Mouse (Mus musculus): ENCODE measurements around the gene Rps13.

The Rps13 gene

DNA sequence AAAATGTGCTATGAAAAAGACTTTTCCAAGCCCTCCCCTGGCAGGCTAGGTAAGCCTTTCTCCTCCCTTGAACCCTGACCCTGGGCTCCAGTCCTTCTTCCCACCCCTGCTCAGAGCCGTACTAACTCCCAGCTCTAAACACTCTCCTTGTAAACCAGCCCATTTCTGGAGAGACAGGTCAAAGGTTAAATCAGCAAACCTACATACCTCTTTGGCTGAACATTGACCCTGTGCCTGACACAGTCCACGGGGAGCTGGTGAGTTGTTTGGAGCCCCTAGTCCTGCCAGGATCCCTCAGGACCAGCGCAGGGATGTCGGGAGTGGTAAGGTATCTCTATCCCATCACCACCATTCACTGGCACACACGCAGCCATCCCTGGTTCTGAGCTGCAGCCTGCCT lies 41.6 kb downstream of the Rps13 start:
- no peak for DNase-seq (ENCODE audit: low read depth, low spot score)

DNA sequence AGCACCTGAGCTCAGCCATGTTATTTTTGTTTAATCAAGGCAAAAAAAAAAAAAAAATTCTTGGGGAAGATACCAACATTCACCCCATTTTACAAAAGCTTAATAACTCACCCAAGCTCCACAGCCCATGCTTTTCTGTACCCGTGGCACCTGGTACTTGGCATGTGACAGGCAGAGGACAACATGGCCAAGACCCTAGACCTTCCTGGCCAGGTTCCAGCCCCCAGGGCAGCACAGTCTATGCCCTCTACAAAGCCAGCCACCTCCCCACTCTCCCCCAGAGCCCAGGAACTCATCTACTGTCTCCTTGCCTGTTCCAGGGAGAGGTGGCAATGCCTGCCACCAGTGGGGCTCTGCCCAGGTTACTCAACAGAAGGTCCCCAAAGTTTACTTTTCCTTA lies 43.4 kb downstream of the Rps13 start:
- no peak for DNase-seq (ENCODE audit: low read depth, low spot score)

DNA sequence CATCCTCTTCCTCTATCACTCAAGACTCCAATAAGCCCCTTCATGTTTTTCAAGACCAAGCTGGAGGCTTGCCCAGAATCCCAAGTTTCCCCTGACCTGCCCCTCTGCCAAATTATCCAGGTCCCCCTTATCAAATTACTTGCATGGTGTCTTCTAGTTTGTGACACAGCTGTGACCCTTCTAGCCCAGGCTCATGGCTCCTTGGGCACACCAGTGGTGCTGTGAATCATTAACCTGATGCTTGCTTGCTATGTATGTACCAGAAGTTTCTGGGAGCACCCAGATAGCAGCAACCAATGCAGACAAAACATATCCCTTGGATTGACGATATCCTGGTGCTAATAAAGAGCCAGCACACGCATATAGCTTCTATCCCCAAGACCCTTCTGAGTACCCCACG lies 45.0 kb downstream of the Rps13 start:
- no peak for DNase-seq (ENCODE audit: low read depth, low spot score)

DNA sequence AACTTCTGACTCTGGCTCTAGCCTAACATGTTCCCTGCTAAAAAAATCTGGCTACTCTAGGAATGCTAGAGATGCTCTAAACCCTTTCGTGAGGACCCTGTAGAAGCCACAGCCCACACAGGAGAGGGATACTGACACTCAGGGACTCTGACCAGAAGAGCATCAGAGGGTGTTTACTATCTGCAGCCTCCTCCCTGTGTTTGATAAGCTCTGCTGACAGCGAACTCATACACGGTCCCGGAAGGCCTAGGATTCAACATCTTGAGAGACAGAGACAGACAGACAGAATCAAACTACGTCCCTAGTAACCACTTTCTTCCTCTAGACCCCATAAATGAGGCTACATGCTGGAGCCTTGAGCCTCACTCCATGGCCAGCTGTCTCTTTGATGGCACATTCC lies 46.0 kb downstream of the Rps13 start:
- no peak for DNase-seq (ENCODE audit: low read depth, low spot score)

DNA sequence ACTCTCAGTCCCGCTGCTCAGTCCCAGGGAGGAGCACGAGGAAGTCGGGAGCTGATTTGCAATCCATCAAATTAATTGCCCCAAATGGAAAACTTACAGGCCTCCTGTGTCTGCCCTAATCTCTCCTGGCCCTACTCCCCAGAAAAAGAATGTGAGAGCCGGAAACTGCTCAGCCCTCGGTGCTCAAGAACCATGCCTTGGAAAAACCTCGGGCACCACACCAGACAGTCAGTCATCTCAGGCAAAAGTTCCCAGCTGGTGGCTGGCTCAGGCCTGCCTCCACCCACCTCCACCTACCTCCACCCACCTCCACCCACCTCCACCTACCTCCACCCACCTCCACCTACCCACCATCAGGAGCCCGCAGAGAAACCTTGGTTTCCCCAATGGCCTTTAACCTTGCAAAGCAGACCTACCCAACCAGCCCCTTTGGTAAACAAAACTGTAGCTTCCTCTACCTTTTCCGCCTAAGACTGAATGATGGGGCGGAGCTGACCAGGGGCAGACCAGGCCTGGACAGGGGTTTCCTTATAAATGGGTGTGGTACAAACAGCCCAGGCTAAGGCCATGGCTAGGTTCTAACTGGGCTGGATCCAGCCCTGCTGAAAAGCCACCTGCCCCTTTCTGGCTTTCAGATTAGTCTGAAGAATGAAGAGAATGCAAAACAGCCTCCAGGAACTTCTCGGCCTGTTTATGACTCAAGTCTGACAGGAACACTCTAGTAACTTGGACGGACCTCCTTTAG lies 47.2 kb downstream of the Rps13 start:
- peak; percentile 49 for DNase-seq (ENCODE audit: low read depth, low spot score)

DNA sequence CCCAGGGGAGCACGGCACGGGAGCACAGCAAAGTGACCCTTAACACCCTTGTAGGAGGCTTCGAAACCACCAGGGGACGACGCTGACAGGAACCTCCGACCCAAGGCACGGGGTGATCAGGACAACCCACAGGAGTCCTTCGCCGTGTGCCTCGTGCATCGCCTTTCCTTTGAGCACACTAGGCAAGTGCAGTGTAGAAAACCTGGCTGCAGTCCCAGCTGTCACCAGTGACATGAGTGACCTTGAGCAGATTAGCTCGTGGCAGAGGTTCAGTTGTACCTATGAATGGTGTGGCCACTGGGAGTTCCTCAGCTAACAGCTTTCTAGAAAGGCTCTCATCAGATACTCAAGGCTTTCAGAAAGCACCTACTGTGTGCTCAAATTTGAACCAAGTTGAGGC lies 47.8 kb downstream of the Rps13 start:
- DNase-seq (ENCODE audit: low read depth, low spot score): no peak

DNA sequence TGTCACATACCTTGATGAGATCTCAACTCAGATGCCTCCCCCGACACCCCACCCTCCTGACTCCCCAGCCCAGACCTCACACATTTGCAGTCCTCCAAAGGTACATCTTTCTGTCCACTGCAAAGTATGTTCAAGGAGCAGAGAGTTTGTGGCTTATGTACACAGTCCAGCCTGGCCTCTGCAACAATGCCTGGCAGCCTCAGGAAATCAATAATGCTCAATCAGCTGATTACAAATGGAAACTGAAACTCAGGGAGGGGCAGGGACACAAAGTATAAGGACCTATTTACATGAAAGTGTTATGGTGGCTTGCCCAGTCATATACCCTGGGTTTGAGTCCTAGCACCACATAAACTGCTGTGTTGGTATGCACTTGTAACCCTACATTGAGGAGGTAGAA lies 48.8 kb downstream of the Rps13 start:
- no peak for DNase-seq (ENCODE audit: low read depth, low spot score)

DNA sequence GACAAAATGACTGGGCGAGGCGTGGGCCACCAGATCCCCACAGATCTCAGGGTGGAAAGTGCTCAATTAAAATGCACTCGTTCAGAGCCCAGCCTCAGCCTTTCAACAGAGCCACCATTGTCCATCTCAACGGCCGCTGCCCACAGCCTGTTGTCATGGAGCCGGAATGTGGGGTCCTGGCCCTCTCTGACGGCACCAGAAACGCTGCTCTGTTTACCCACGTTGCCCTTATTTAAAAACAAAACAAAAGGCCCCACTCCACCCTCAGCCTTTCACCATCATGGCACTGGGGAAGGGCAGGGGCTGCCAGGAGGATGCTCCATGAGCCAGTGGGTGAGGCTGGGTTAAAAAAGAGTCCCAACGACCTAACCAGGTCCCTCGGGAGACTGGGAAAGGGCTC lies 51.2 kb downstream of the Rps13 start:
- DNase-seq (ENCODE audit: low read depth, low spot score): no peak

Measured in WW6 (cell line).